Mouse (Mus musculus) C3H10T1/2 (cell line): ENCODE measurements around the gene Slco1c1. TPM values are rescaled to one million over a fixed set of nuclear protein-coding genes. Genes with fewer than 3 reads are reported as not detected.

ENCODE experiments used
- polyA plus RNA-seq, 2 experiments: library from polyadenylated mRNA; unstranded; fragments of >200 nt; fragmentation: generic; extraction: Trizol; gene quantifications; one replicate each; pipeline ENCODE4 v1.2.1; 2012; ENCODE audit warnings: missing spikeins in 2 of 2

Slco1c1 gene
- not detected for polyA plus RNA-seq

DNA sequence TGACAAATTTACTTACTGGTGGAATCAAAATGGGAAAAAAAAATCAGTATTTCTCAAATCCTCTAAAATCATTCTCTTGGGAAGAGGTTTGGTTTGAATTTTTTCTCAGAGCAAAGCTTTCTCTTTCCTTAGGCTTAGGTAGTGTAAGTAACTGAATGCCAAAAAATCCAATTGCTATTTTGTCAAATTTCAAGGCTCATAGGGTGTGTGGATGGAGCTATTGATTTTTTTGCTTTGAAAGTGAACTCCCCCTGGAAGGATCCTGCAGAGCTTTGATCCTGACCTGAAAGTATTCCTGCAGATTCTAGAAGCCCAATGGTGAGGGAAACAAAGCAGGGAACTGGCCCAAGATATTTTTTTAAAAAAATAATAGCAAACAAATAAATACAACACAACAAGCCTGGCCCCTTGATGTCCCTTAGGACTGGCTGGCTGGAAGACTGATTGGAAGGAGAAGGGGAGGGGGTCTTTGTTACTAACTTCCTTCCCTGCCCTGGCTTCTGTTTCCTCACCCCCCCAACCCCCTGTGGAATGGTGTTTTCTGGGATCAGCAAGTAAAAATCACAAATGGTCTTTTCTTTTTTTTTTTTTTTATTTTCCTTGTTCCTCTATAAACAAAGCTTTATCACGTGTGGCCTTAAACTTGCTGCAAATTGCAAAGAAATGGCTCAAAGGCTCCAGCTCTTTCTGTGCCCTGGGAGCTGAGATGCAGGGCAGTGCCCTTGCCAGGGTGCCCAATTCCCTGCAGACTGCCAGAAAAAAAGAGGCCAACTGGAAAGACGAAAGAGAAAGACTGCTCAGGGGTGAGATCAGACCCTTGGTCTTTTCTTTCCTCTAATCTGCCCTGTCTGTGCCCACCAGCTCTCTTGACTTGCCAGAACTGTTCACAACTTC is at the start of gene Slco1c1:
Gene Slco1c1 (plus strand): TSS at position 622 of the 894 bp plus-strand sequence.

Other genes starting within 250 kb of the Slco1c1 start
- not detected for gene Slco1b2, start 105.2 kb downstream of the Slco1c1 start, polyA plus RNA-seq
- gene Gm5724, start 249.4 kb downstream of the Slco1c1 start, polyA plus RNA-seq = not detected